Mouse (Mus musculus) C2C12 (cell line): ENCODE measurements around the gene Prrx2. TPM values are rescaled to one million over a fixed set of nuclear protein-coding genes. Genes with fewer than 3 reads are reported as not detected.
A peak's percentile ranks its signal among the peaks of the same experiment; 100 is the strongest.

Experiments
- H3K27me3 ChIP-seq: one replicate; pipeline ENCODE4 v1.6.1; 2011; ENCODE audit not compliant: control insufficient read depth, insufficient read depth, insufficient read length
- H3K36me3 ChIP-seq: one replicate; pipeline ENCODE4 v1.6.1; 2011; ENCODE audit not compliant: control insufficient read depth, insufficient read depth
- H3K4me3 ChIP-seq: one replicate; pipeline ENCODE4 v1.5.1; 2011; ENCODE audit warnings: mild to moderate bottlenecking, control low read depth; ENCODE audit not compliant: poor library complexity, insufficient read depth, severe bottlenecking
- H3K79me2 ChIP-seq: one replicate; pipeline ENCODE4 v1.6.1; 2011; ENCODE audit not compliant: control insufficient read depth, insufficient read depth
- H3K79me3 ChIP-seq: one replicate; pipeline ENCODE4 v1.6.1; 2011; ENCODE audit warnings: low read depth, control low read depth
- H3ac ChIP-seq: one replicate; pipeline ENCODE3; 2011; ENCODE audit warnings: low read depth; ENCODE audit not compliant: control insufficient read depth, insufficient read length
- CEBPB ChIP-seq: IDR thresholded peaks from one replicate; pipeline ENCODE4 v1.6.1; 2011; ENCODE audit warnings: low read depth, mild to moderate bottlenecking, control low read depth, moderate library complexity
- CTCF ChIP-seq: IDR thresholded peaks from one replicate; pipeline ENCODE4 v1.5.1; 2011; ENCODE audit not compliant: control insufficient read depth, insufficient read depth, insufficient read length
- FOSL1 ChIP-seq: IDR thresholded peaks from one replicate; pipeline ENCODE4 v1.8.0; 2011; ENCODE audit warnings: mild to moderate bottlenecking, low read length; ENCODE audit not compliant: poor library complexity, insufficient read depth, severe bottlenecking
- MAX ChIP-seq: IDR thresholded peaks from one replicate; pipeline ENCODE4 v1.6.1; 2011; ENCODE audit warnings: mild to moderate bottlenecking, control low read depth
- MYOD1 ChIP-seq: IDR thresholded peaks from one replicate; pipeline ENCODE4 v1.6.1; 2011; ENCODE audit warnings: low read depth; ENCODE audit not compliant: control insufficient read depth, insufficient read length
- MYOG ChIP-seq: IDR thresholded peaks from one replicate; pipeline ENCODE4 v1.6.1; 2011; ENCODE audit not compliant: control insufficient read depth, insufficient read length; ENCODE audit errors: extremely low read depth
- USF1 ChIP-seq: IDR thresholded peaks from one replicate; pipeline ENCODE4 v1.6.1; 2011; ENCODE audit warnings: low read depth, mild to moderate bottlenecking, control low read depth, moderate library complexity
- polyA plus RNA-seq: library from polyadenylated mRNA; unstranded; fragments of >200 nt; fragmentation: generic; extraction: Trizol; gene quantifications from one replicate; pipeline ENCODE4 v1.2.1, GENCODE M21; 2012; ENCODE audit warnings: missing spikeins

Gene Prrx2
- polyA plus RNA-seq, 1 experiment, result 191 TPM

- no peaks in the 10 kb centered on the region for H3K27me3 ChIP-seq
- peaks cover 8% of the 10 kb centered on the region for H3K36me3 ChIP-seq
- H3K79me2 ChIP-seq, result peaks cover 43% of the 10 kb centered on the region
- TF ChIP-seq FOSL1, result no peak
- peak; percentile 54 for TF ChIP-seq CTCF
- TF ChIP-seq MAX, result no peak
- peaks cover 26% of the 10 kb centered on the region for H3K79me3 ChIP-seq
- H3ac ChIP-seq, result peak overlapping the region; percentile 66
- peak overlapping the region; percentile 67 for H3K4me3 ChIP-seq
These were observed 10.6 kb downstream of the Prrx2 start for GRCm38 (mm10) chr2:30845152-30846070.

- Histone ChIP-seq H3K79me3 (peaks cover 26% of the 10 kb centered on the region), H3ac (peak overlapping the region; percentile 66), H3K4me3 (peak overlapping the region; percentile 67), H3K27me3 (no peaks in the 10 kb centered on the region), H3K36me3 (peaks cover 8% of the 10 kb centered on the region), H3K79me2 (peaks cover 51% of the 10 kb centered on the region)
- TF ChIP-seq MYOD1 (no peak), MAX (no peak), CEBPB (no peak), FOSL1 (no peak), CTCF (no peak), MYOG (no peak), USF1 (no peak)
These were observed 11.5 kb downstream of the Prrx2 start for GRCm38 (mm10) chr2:30846236-30846635.

- Histone ChIP-seq H3ac (peak overlapping the region; percentile 71), H3K79me3 (peaks cover 31% of the 10 kb centered on the region), H3K79me2 (peaks cover 56% of the 10 kb centered on the region), H3K27me3 (no peaks in the 10 kb centered on the region), H3K36me3 (peaks cover 12% of the 10 kb centered on the region), H3K4me3 (peak overlapping the region; percentile 67)
- TF ChIP-seq USF1 (no peak), MYOD1 (peak; percentile 57), CTCF (no peak), MAX (no peak), FOSL1 (no peak), MYOG (no peak), CEBPB (no peak)
These were observed 12.0 kb downstream of the Prrx2 start for GRCm38 (mm10) chr2:30846723-30847122.

- H3K36me3 ChIP-seq, result peaks cover 26% of the 10 kb centered on the region
- H3K79me2 ChIP-seq, result peaks cover 70% of the 10 kb centered on the region
- no peaks in the 10 kb centered on the region for H3K27me3 ChIP-seq
- no peak overlapping the region for H3K4me3 ChIP-seq
- no peak overlapping the region for H3ac ChIP-seq
- TF ChIP-seq USF1 (no peak), FOSL1 (peak; percentile 73), CTCF (no peak), CEBPB (no peak), MAX (peak; percentile 86), MYOG (no peak)
- peaks cover 42% of the 10 kb centered on the region for H3K79me3 ChIP-seq
These were observed 13.4 kb downstream of the Prrx2 start for GRCm38 (mm10) chr2:30848184-30848583.

- Histone ChIP-seq H3K79me2 (peaks cover 82% of the 10 kb centered on the region), H3ac (no peak overlapping the region), H3K27me3 (no peaks in the 10 kb centered on the region), H3K36me3 (peaks cover 29% of the 10 kb centered on the region), H3K4me3 (no peak overlapping the region), H3K79me3 (peaks cover 49% of the 10 kb centered on the region)
- TF ChIP-seq CEBPB (no peak), MAX (peak; percentile 1), USF1 (no peak), CTCF (no peak), MYOD1 (peak; percentile 82)
These were observed 15.8 kb downstream of the Prrx2 start for GRCm38 (mm10) chr2:30850581-30850980.
